Comparison of ENCODE assay signal across 22 mouse cellular contexts in genomic region chr11:24423278-24423677, GRCm38 (mm10).
DNase-seq lines count a peak whose midpoint lies in the region; ATAC-seq and TF ChIP-seq lines count a peak whose summit lies in the region.
"Had no signal": no experiment of that assay in that cellular context is flagged by ENCODE, and none has a peak within 500 bp of the region (broad histone marks: within the 10 kb centered on the region; RNA-seq: fewer than 3 reads in every experiment).

No protein-coding gene starts in this region.

- H3K27me3 ChIP-seq in C2C12 (ENCODE audit: control insufficient read depth, insufficient read depth, insufficient read length): no peaks in the 10 kb centered on the region
- H3K27me3 ChIP-seq: embryonic facial prominence, embryonic 13.5 days; heart, embryonic 13.5 days; hindbrain, embryonic 12.5 days had no signal

- peak; percentile 19 to 24 for DNase-seq in adrenal gland, postnatal 36 days
- DNase-seq in adrenal gland, postnatal 4 days (ENCODE audit: low spot score in 2 of 2): no peak
- DNase-seq in 3T3-L1 (ENCODE audit: low read depth, low spot score): peak; percentile 14
- no peak for DNase-seq in lung, postnatal 25 days (ENCODE audit: low spot score)
- DNase-seq: adrenal gland, adult 8-10 months; B cell, adult 2 months; cerebellum, adult 2 months; gastrocnemius, postnatal 10 days; heart, postnatal 36 days; kidney, adult 11 months; kidney, adult 9 months had no signal

- no peaks in the 10 kb centered on the region for H3K79me3 ChIP-seq in C2C12 (ENCODE audit: low read depth)

- H3ac ChIP-seq in C2C12 (ENCODE audit: control insufficient read depth, insufficient read length, low read depth): no peak overlapping the region

- TF ChIP-seq CTCF in C2C12 (IDR thresholded peaks at IDR 0.05; ENCODE audit: control insufficient read depth, insufficient read depth, insufficient read length): no peak

- H3K4me3 ChIP-seq in C2C12 (ENCODE audit: insufficient read depth, poor library complexity, severe bottlenecking): no peak overlapping the region
- H3K4me3 ChIP-seq: embryonic facial prominence, embryonic 13.5 days; heart, embryonic 13.5 days; hindbrain, embryonic 12.5 days had no signal

- H3K36me3 ChIP-seq in C2C12 (ENCODE audit: control insufficient read depth, insufficient read depth): no peaks in the 10 kb centered on the region
- H3K36me3 ChIP-seq: embryonic facial prominence, embryonic 13.5 days; heart, embryonic 13.5 days; hindbrain, embryonic 12.5 days had no signal

- ATAC-seq in hematopoietic stem cell, adult 5-6 weeks (replicated peaks in 1 of 2; ENCODE audit: insufficient read depth in 1 of 2, low FRiP score in 2 of 2, low TSS enrichment in 1 of 2, low read depth in 1 of 2, poor library complexity in 2 of 2, severe bottlenecking in 2 of 2): peak; percentile 51 to 59; a peak in 3 of 4 replicates
- no peak for ATAC-seq in erythroid progenitor cell, adult 5-6 weeks (replicated peaks; ENCODE audit: low FRiP score, poor library complexity, severe bottlenecking)
- ATAC-seq: activated CD4-positive, CD25-positive, alpha-beta regulatory T cell, adult 4 months; forebrain, embryonic 16.5 days; hindbrain, embryonic 16.5 days; inflammation-experienced regulatory T-cells, adult 6 months; Patski had no signal

- H3K79me2 ChIP-seq in C2C12 (ENCODE audit: control insufficient read depth, insufficient read depth): no peaks in the 10 kb centered on the region

TF ChIP-seq in C2C12, 6 proteins besides CTCF, POLR2A, EP300 and RAD21:
- TF ChIP-seq MYOD1 (IDR thresholded peaks at IDR 0.05; ENCODE audit: control insufficient read depth, insufficient read length, low read depth): no peak
- TF ChIP-seq CEBPB (IDR thresholded peaks at IDR 0.05; ENCODE audit: low read depth): no peak
- no peak for TF ChIP-seq MYOG (IDR thresholded peaks at IDR 0.05; ENCODE audit: control insufficient read depth, extremely low read depth, insufficient read length)
- TF ChIP-seq FOSL1 (IDR thresholded peaks at IDR 0.05; ENCODE audit: insufficient read depth, low read length, poor library complexity, severe bottlenecking): peak; percentile 39
- no peak for TF ChIP-seq MAX (IDR thresholded peaks at IDR 0.05)
- no peak for TF ChIP-seq USF1 (IDR thresholded peaks at IDR 0.05; ENCODE audit: low read depth)

Comparison
In these comparisons a context has a peak if more than half of its experiments do, and no peak if none do; other contexts are left out.
1. DNase-seq: peak in adrenal gland, postnatal 36 days (2 of 2) and 3T3-L1 (single experiment); none in adrenal gland, postnatal 4 days (0 of 2) and lung, postnatal 25 days (single experiment).